ENCODE assay signal across 8 mouse cellular contexts in the genomic region with DNA sequence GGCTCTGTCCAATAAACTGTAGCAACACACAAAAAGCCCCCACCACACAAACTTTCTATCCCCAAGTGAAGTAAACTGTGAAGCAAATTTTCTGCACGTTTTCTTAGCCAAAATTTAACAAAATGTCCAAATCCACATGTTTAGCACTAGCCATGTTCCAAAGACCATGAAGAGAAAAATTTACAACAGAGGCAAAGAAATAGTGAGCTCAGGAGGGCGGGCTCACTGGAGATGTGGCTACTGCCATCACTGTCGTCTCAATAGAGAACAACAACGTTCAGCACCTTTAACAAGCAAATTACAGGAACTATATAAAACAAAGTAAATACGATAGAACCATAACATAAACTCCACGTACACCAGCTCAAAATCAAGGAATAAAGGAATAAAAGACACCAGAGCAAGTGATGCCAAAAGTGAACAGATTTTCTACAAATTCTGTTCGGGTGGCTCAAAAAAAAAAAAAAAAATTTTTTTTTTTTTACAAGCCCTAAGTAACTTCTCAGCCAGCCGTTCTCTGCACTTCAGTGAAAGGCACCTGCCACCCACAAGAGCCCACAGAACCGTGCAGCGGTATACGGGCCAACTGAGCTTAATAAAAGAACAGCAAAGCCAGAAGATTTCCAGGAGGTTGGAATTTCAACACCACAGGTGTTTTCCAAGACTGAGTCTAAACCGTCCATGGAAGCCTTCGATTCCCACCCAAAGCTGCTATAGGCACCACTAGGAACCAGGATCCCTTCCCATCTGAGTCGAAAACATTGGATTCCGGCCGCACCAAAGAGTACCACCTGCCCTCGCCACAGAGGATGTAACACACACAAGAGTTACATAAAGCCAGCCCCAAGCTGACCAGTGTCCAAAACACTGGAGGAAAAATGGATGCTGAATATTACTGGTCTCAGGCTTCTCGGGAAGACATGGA. TPM values are rescaled to one million over a fixed set of nuclear protein-coding genes. Genes with fewer than 3 reads are reported as not detected.
DNase-seq lines count a peak whose midpoint lies in the region; ATAC-seq lines count a peak whose summit lies in the region.

No protein-coding gene starts in this region.

- peak overlapping the region; percentile 97 for H3K4me3 ChIP-seq in megakaryocyte, embryonic 14.5 days (replicated peaks)
- peak overlapping the region; percentile 98 for H3K4me3 ChIP-seq in forebrain, embryonic 12.5 days (replicated peaks)
- peak overlapping the region; percentile 86 for H3K4me3 ChIP-seq in neural tube, embryonic 13.5 days

- no peaks in the 10 kb centered on the region for H3K36me3 ChIP-seq in megakaryocyte, embryonic 14.5 days (replicated peaks; ENCODE audit: low read length)
- no peaks in the 10 kb centered on the region for H3K36me3 ChIP-seq in forebrain, embryonic 12.5 days (replicated peaks)
- no peaks in the 10 kb centered on the region for H3K36me3 ChIP-seq in neural tube, embryonic 13.5 days

- H3K9ac ChIP-seq in forebrain, embryonic 12.5 days = peak overlapping the region; percentile 99
- peak overlapping the region; percentile 99 for H3K9ac ChIP-seq in neural tube, embryonic 13.5 days

- no peak for ATAC-seq in megakaryocyte, adult 5-6 weeks (ENCODE audit: poor library complexity, severe bottlenecking)
- ATAC-seq in forebrain, embryonic 12.5 days (ENCODE audit: low FRiP score) = no peak
- no peak for ATAC-seq in neural tube, embryonic 13.5 days (ENCODE audit: low read depth)

- H3K27me3 ChIP-seq in megakaryocyte, embryonic 14.5 days (replicated peaks) = no peaks in the 10 kb centered on the region
- H3K27me3 ChIP-seq in forebrain, embryonic 12.5 days = no peaks in the 10 kb centered on the region
- H3K27me3 ChIP-seq in neural tube, embryonic 13.5 days = no peaks in the 10 kb centered on the region

- no peaks in the 10 kb centered on the region for H3K9me3 ChIP-seq in megakaryocyte, embryonic 14.5 days
- H3K9me3 ChIP-seq in forebrain, embryonic 12.5 days = no peaks in the 10 kb centered on the region
- no peaks in the 10 kb centered on the region for H3K9me3 ChIP-seq in neural tube, embryonic 13.5 days

- H3K27ac ChIP-seq in forebrain, embryonic 12.5 days = peak overlapping the region; percentile 98
- peak overlapping the region; percentile 100 for H3K27ac ChIP-seq in neural tube, embryonic 13.5 days (replicated peaks)

- WGBS in forebrain, embryonic 12.5 days = 19% methylated on average over 18 of the region's 18 CpGs
- 19% methylated on average over 18 of the region's 18 CpGs for WGBS in neural tube, embryonic 13.5 days

- peak; percentile 16 for DNase-seq in kidney, postnatal 10 days
- no peak for DNase-seq in layer of hippocampus, adult 9-10 months (ENCODE audit: low spot score)
- no peak for DNase-seq in adrenal gland, adult 2 months
- DNase-seq in ovary, postnatal 10 days (ENCODE audit: low spot score) = no peak

- peaks cover 65% of the 10 kb centered on the region for H3K4me1 ChIP-seq in megakaryocyte, embryonic 14.5 days
- H3K4me1 ChIP-seq in forebrain, embryonic 12.5 days = peaks cover 46% of the 10 kb centered on the region
- H3K4me1 ChIP-seq in neural tube, embryonic 13.5 days (replicated peaks) = peaks cover 64% of the 10 kb centered on the region

- peak overlapping the region; percentile 70 for H3K4me2 ChIP-seq in forebrain, embryonic 12.5 days
- H3K4me2 ChIP-seq in neural tube, embryonic 13.5 days = peak overlapping the region; percentile 91

RNA-seq across cellular contexts. Expression of a gene that starts 2.2 kb away (rescaled TPM):
- polyA plus RNA-seq in megakaryocyte, embryonic 14.5 days (2012; ENCODE audit: insufficient read depth, low replicate concordance) = 11.2 and 17.6 TPM in 2 replicates
- total RNA-seq in megakaryocyte, adult 5-6 weeks (2015) = 17.3 and 17.7 TPM in 2 replicates
- 11.4 and 26.1 TPM in 2 replicates for total RNA-seq in megakaryocyte, adult 5-6 weeks (2017)
- polyA plus RNA-seq in forebrain, embryonic 12.5 days (2016; fragmentation: Nextera tagmentation; extraction: Ambion mirVana) = 55.8 and 59.7 TPM in 2 replicates
- 33.9 and 34.9 TPM in 2 replicates for polyA plus RNA-seq in neural tube, embryonic 13.5 days (2015; fragmentation: Nextera tagmentation; extraction: Ambion mirVana)
- total RNA-seq in adrenal gland, adult 2 months (2021) = 10 to 100 TPM; 59.7 to 68.8 TPM
- 9.5 and 12.9 TPM in 2 replicates for polyA plus RNA-seq in adrenal gland, adult 2 months (2012; rRNA removed)
